Mouse (Mus musculus): ENCODE measurements at regions not wholly inside any gene's neighbourhood (a gene's known extent, or its start where the extent isn't known, plus 50 kb on each side); places are given as distances from the start of the nearest gene placed in this dataset.

DNA sequence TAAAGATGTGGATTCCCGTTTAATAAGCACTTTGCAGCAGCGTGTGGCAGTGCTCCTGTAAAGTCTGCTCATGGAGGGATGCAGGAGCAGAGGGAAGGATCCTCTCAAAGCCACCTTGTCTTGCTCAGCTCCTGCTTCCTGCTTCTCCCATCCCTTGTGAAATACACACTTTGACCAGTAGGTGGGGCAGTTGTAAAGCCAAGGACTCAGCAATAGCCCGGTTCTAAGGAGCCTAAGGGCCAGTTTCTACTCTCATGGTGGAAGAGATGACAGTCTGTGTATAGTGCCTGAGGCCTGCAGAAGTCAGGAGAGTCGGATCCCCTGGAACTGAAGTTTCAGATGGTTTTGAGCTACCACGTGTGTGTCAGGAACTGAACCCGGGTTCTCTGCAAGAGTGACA, 272.0 kb downstream of the Drd1 start:
- DNase-seq = peak; percentile 77

DNA sequence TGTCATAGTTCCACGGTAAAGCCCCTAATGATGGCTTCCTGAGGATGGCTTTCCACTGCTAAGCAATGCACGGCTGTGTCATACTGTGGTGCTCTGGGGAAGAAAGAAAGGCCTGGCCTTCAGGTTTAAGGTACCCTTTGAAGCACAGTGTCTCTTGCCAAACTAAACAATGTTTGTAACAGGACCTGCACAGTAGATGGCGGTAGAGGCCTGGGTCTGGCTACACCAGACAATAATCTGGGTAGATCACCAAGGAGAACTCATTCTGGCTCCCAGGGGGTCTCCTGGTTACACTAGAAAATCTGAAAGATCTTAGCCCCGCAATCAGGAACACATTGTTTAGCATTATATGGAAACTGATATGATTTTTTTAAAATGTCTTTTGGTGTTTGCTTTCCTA, 276.4 kb downstream of the Drd1 start:
- DNase-seq = peak; percentile 53

DNA sequence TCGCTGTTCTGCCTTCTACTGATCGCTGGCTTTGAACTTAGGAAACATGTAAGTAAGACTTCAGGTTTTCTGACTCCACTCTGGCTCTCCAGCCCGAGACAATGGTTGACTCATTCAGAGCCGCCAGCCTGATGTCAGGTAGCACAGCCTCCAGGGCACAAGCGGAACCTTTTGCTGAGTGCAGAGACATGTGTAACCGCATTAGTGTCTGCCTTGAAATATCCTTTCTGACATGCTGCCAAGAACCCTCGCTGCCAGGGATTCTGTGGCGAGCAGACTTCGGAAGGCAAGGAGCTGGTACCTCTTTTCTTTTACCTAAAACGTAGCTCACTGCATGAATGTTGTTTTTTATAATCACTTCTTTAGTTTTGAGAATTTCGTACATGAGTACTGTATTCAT, 279.1 kb downstream of the Drd1 start:
- DNase-seq = no peak

DNA sequence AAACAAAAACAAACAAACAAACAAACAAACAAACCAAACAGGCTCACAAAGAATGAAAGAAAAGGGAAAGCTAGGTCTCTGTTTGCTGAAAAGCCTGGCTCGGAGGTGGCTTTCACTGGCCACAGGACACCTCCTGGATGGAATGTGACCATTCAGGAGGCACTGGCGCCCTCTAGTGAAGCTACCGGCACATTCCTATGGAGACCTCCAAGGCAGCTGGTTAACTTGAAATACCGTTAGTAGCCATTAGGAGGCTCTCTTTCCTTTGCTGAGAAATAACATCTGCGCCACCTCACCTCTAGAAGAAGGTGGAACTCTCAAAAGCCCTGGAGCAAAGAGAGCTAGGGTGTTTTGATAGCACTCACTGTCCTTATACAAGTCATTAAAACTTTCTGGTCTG, 279.8 kb downstream of the Drd1 start:
- no peak for DNase-seq

DNA sequence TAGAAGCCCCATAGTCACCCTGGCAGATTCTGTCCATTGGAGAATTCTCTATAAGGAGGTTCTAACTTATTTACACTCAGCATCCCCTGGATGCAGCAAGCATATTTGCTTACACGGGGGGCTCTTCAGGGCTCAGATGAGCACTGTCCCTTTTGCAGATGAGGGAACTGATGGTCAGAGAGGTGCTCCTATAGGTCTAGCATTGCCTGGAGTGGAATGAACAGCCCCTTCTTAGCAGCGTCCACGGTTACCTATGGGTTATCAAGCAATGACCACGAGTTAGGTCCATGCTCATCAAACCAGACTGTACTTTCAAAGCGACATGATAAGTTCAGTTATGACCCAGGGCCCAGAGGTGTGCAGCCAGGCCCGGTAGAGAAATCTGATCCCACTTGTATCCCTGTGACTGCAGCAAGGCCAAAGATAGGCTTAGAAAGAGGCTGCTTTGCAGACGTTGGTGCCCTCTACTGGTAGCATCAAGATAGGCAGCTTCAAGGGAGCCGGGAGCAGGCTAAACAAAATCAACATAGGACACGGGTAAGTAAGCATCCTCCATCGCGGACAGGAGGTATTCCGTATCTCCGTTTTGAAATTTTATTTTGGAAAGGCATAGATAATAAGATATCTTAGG, 290.8 kb downstream of the Drd1 start:
- DNase-seq = peak; percentile 56

DNA sequence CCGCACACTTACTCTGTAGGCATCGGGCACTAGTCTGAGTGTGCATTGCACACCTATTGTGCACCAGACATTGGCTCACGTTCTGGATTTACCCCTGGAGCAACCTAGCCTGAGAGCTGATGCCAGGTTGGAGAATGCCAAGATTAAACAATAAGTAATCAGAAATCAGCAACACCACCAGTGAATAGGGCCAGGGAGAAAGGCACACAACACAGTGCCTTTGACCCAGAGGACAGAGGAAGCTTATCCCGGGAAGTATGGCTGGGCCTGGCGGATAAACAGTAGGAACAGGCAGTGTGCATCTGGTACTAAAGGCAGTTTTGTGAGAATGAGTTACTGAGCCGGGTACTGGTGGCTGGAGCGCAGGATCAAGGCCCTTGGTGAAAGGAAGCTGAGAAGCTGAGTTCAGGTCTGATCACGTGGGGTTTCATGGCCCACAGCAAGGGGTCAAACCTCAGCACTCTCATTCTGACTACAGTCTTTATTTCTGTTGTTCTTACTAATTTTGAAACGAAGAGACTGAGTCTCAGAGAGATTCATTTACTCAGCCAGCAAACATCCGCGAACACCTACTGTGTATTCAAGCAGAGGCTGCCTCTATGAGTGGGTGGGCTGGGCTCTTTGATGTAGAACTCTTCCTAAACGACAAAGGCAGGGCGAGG, 284.8 kb upstream of the Msx2 start:
- DNase-seq = no peak

DNA sequence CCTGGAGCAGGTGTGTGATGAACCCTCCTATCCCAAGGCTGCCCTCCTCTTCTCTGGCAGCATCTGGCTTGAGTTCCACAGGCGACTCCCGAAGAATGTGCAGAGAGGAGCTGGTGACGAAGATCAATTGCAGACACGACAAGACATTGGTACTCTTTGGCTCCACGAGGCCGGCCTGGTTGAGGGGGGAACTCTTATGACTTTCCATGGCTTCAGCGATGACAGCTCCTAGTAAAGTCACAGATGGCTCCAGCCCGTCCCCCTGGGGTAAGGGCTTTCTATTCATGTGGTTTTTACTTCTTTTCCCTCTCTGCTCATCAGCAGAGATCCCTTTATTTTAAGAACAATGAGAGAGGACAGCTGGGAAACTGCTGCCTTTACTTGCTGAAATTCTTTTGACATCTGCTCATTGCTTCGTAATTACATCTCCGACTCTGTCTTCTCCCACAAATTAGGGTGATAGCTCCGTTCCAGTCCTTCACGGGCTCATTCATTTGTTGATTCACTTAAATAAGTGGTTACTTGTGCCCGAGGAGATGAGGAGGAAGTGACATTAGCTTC, 284.2 kb upstream of the Msx2 start:
- DNase-seq = no peak

DNA sequence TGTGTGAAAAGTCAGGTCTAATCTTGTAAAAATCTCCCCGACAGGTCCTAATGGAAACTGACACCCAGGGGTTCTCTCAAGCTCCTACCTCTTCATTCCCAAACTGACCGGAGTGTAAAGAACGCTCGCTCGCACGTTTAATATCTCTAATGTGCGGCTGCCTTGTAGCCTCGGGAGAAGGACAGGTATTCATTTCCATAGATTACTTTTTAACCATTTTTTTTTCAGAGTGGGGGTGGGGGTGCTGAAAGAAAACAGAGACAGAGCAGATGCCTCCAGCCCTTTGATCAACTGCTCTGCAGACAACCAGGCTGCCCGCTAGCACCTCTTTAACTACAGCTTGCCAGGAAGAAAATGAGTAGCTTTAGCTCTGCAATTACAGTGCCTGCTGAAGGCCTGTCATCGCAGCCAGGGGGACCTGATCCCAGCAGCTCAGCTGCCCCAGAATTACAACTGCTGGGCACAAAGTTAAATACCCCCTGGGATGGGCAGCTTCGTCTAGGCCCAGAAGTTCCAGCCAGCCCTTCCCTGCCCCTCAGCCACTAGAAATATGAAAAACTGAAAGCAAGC, 282.3 kb upstream of the Msx2 start:
- DNase-seq = no peak

DNA sequence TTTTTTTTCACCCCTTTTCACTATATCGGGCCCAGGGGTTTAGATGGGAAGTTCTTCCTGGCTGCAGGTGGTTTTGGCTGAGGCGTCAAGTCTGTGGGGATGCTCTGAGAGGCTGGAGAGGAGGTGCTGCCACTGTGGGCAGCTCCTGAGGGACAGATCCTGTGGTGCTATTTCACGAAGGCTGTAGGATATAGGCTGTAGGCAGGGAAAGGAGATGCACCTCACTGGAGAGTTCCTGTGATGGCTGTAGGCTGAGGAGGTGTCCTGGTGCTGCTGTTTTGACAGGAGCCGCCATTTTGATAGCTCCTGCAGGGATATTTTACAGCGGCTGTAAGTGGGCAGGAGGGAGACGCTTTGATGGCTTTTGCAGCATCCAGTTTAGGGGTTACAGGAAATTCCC, 280.2 kb upstream of the Msx2 start:
- no peak for DNase-seq

DNA sequence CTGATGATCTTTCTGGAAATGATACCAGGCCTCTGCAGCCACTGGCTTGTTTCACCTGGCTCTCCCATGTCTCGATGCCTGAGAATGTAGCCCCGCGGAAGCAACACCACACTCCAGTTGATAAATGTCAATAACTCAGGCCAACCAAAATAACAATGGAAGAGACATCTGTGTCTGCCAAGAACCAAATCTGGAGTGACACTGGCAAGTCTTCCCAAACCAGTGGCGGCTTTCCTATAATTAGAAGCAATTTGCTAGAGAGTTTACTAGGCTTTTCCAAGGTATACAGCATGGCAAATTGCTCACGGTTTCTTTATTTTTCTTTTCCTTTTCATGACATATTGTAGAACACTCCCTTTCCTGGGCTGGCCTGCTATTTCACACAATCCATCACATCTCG, 268.1 kb upstream of the Msx2 start:
- no peak for DNase-seq

DNA sequence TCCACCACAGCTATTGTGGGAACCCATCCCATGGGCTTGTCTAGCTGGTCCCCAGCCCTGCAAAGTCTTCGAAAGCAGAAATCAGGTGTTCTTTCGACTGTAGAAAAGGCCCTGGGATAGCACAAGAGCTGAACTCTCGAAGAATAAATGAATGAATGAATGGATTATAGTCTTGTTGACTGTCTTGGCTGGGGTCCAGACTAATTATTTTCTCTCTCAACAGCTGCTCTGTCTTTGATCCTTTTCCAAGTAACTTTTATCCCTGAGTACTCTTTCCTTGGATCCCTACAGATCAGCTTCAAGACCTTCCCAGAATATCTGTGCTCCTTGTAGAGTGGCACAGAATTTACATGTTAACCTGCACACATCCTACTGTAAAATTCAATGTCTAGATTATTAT, 266.3 kb upstream of the Msx2 start:
- DNase-seq = no peak

DNA sequence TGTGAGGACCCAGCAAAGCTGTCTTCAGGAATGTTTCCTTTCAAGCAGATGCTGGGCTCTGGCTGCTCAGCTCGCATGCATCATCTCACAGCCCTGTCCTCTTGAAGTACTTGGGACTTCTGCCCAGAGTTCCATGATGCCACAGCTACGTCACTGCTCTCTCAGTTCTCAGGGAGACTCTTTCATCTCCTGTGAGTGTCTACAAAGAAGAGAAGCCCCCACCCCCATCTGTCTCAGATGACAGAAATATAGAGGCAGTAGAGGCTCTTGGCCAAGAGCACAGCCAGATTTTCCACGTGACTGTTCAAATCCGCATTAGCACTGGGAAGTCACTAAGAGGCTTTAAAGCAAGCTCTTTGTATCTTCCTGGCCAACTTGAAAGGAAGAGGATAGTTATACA, 262.1 kb upstream of the Msx2 start:
- DNase-seq = no peak

DNA sequence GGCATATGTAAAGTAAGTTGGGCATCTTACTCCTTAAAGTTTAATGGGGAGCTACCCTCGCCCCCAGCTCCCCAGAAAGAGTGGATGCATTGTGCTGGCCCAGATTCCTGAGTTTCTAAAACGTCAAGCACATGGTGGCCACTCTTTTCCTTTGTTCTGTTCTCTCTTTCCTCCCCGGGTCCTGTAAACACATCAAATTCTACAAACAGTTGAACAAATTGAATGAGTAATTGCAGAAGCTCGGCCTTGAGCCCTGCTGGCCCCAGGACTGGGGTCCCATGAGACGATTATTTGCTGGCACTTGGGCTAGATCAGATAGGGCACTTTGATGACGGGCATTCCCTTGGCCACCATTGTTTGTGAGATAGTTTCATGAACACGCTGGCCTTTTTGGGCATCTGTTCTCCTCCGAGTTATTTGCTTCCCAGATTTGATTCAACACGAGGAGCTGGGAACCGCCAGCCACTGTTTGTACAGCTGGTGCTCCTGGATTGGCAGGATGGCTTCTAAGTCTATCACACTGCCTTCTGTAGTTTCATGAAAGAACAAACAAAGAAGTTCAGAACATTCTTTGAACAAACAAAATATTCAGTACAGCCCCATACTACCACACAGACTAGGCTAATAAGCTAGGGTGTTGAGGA, 257.5 kb upstream of the Msx2 start:
- no peak for DNase-seq

DNA sequence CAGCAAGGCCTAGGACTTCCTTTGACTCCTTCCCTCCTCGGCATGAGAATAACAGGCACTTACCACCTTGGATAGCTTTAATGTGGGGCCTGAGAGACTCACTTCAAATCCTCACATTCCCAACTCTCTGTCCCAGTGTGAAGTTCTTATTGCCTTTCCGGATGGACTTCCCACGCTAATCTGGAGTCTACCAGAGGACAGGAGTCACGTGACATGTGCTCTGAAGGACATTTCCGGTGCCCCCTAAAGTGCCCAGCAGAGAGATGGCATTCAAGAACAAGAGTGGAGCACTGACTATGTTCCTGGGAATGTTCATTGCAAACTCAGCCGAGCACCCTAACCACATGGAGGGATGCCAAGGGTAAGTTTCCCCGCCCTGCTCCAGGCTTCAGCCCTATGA, 257.0 kb upstream of the Msx2 start:
- no peak for DNase-seq

DNA sequence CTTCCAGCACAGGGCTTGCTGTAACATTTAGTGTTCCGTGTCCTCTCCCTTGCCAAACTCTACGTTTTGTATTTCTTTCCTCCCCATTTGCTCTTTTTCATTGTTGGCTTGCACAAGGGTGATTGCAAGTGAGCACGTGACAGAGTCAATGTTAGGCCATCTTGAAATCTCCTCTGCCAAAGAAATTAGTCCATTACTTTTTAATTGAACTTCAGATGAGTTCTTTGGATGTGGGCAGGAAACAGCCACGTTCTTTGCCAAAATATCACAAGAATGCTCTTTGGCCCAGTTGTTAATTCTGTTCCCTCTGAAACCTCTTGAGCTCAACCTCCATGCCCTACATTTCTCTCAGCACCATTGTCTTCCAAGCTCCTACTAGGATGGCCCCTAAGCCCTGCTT, 253.2 kb upstream of the Msx2 start:
- DNase-seq = no peak

DNA sequence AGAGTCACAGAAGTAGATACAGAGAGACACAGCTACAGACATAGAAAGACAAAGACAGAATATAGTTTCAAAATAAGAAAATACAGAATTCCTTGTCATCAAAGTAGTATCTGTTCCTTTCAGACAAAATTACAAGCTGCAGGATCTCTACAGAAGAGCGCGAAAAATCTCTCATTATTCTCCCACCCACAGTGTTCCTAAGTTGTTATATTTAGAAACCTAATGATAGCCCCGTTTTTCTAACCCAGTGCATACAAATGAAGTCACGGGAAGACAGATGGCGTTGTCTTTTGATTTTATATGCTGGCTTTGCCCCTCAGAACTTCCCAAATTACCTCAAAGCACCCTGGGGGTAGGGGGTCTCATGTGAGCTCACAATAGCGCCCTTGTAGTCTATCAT, 250.0 kb upstream of the Msx2 start:
- no peak for DNase-seq

DNA sequence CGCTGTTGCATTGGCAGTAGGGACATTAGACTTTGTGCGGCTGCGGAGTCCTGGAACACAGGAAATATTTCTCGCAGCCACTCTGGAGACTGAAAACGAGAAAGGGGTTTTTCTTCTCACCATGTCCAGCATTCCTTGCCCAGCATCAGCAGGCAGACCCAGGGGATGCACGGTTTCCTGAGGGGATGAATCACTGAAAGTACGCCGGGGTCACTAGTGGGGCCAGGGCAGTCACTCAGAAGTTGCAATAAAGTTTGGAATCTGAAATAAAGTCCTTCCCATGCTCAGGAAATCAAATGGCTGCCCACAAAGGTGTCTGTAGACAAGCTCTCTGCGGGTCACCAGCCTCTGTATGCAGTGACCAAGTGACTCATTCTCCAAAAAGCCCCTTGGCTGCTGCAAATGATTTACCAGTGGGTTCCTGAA, 248.2 kb upstream of the Msx2 start:
- DNase-seq = no peak

DNA sequence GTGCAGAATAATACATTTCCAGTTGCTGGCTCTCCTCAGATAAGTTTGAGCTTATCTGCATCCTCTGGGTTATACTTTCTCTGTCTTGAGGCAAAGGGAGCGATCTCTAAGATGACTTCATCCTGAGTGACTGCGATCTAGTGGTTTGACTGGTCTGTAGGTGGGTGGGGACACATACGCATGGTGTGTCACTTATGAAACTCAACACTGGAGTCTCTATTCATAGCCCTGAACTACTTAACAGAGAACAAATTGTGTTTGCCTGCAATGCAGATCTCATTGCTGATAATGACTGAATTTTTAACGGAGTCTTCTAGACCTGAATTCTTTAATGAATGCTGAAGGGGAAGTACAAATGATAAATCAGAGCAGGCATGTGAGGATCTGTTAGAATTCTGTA, 244.7 kb upstream of the Msx2 start:
- no peak for DNase-seq

DNA sequence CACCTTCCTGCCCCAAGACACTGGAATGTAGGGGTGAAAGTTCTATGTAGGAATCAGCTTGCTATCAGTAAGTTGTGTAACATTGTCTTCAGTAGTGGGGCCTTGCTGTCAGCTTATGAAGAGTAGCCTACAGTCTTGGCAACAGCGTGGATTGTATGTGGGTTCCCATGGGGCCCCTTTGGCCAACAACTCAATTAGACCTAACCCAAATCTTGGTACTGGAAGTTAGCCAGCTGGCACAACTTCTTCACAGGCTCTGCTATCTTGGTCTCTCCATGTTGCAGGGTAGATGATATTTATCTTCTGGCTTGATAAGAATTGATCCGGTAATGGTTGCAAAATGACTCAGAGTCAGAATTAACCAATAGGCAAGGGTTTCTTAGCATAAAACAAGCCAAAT, 244.2 kb upstream of the Msx2 start:
- DNase-seq = no peak

DNA sequence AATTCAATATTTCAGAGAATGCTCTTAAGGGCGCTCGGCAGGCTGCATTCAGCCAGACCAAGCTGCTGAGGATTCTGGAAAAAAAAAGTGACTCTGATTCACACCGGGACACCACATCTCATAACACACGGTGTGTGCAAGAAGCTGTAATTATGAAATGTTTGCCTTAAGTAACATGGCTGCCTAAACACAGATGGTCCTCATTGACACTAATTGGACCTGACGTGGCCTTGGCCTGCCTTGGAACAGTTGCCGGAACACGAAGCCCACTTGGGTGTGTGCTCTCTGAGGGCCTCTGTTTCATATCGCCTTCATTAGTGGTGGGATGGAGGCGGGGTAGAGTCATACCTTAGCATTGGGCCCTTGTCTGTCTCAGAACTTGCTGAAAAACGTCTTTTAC, 236.2 kb upstream of the Msx2 start:
- no peak for DNase-seq

DNA sequence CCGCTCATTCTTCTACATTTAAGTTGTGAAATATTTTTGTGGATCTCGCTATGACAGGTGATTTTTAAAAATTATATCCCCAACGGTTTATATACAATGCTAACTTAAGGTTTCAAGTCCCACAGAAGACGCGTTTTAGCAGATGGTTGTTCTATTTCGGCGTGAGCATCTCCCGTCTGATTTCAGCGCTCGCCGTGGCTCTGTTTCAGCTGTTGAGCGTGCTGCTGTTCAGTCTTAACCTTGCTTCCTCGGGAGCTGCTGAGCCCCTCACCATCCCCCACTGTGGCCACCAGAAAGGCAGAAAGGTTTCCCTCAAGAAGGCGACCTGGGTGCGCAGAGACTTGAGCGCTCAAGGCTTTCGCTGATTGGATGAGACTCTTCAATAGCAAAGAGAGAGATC, 234.7 kb upstream of the Msx2 start:
- DNase-seq = no peak

DNA sequence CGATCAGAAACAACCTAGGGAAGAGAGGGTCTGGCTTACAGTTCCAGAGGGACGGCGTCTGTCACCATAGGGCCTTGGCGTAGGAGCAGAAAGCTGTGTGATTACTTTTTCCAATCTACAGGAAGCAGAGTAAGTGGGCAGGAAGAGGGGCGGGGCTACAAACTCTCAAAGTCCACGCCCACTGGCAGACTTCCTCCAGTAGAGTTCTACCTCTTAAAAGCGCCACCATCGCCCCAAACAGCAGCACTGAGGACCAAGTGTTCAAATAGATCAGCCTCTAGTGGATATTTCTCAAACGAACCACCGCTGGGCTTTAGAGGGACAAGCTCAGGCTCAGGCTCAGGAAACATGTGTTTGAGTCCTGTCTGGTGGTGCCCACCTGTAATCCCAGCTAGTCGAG, 231.2 kb upstream of the Msx2 start:
- no peak for DNase-seq

DNA sequence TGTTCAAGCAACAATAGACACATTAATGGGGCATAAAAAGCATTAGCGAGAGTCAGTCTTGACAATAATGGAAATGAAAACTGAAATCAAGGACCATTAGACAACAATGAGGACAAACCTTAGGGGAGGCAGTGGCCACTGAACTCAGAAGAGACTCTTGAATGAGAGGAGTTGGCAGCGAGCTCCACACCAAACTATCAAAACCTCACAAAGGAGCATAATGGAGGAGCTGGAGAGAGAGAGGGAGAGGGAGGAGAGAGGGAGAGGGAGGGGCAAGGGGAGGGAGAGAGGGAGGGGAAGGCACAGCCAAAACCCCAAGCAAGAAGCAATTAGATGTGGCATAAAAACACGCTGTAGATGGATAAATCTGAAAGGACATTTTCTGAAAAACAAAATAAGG, 227.4 kb upstream of the Msx2 start:
- no peak for DNase-seq

DNA sequence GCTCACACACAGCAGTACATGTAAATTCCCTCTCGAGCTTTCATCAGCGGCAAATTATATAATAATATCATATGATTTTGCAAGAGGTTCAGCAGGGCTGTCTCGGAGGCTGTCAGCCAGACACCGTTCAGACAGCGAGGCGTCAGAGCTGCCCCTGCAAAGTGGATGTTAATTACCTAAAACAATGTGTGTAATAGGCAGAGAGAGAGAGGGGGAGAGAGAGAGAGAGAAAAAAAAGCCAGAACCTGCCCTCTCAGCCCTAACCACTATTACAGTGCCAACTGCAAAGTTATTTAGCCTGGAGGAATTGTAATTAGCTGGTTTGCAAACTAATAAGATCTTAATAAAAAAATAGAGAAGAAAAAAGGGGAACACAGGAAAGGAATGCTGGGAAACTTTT, 225.1 kb upstream of the Msx2 start:
- DNase-seq = no peak

All from right cerebral cortex, postnatal 25 days (tissue).